Mouse (Mus musculus) myocyte (in vitro differentiated cells): ENCODE measurements at regions not wholly inside any gene's neighbourhood (a gene's known extent, or its start where the extent isn't known, plus 50 kb on each side); places are given as distances from the start of the nearest gene placed in this dataset.
"Not testable (repeated sequence)": the region's sequence is repeated elsewhere in the genome, so short reads cannot be mapped to it uniquely, and the experiment has no call there.

Experiments used
- H3K27me3 ChIP-seq: one replicate; pipeline ENCODE4 v1.6.1; 2011; ENCODE audit not compliant: control insufficient read depth, insufficient read depth, insufficient read length
- H3K36me3 ChIP-seq: one replicate; pipeline ENCODE4 v1.6.1; 2011; ENCODE audit not compliant: control insufficient read depth, insufficient read depth
- H3K4me2 ChIP-seq: one replicate; pipeline ENCODE4 v1.6.1; 2011; ENCODE audit warnings: low read depth, control low read depth
- H3K4me3 ChIP-seq: one replicate; pipeline ENCODE4 v1.5.1; 2011; ENCODE audit warnings: mild to moderate bottlenecking, control low read depth, moderate library complexity
- H3K79me2 ChIP-seq: one replicate; pipeline ENCODE4 v1.6.1; 2011; ENCODE audit not compliant: control insufficient read depth, insufficient read depth
- H3ac ChIP-seq: one replicate; pipeline ENCODE4 v1.6.1; 2011; ENCODE audit not compliant: control insufficient read depth, insufficient read length
- CEBPB ChIP-seq: IDR thresholded peaks from 2 replicates; pipeline ENCODE4 v1.6.1; 2011; ENCODE audit warnings: mild to moderate bottlenecking, moderate library complexity; ENCODE audit not compliant: poor library complexity, insufficient read depth, severe bottlenecking
- E2F4 ChIP-seq: IDR thresholded peaks from one replicate; pipeline ENCODE4 v1.6.1; 2011; ENCODE audit warnings: mild to moderate bottlenecking, control low read depth, moderate library complexity; ENCODE audit not compliant: insufficient read depth
- MAX ChIP-seq: IDR thresholded peaks from one replicate; pipeline ENCODE4 v1.6.1; 2011; ENCODE audit warnings: low read depth, mild to moderate bottlenecking, control low read depth
- MYOD1 ChIP-seq, 3 experiments: IDR thresholded peaks; one replicate each; pipeline ENCODE4 v1.6.1; 2011; ENCODE audit warnings: control low read depth in 2 of 3, low read depth in 2 of 3, mild to moderate bottlenecking in 2 of 3, moderate library complexity in 1 of 3; ENCODE audit not compliant: insufficient read length in 2 of 3, control insufficient read depth in 1 of 3
- MYOG ChIP-seq, 3 experiments: IDR thresholded peaks; one replicate each; pipeline ENCODE4 v1.6.1; 2011; ENCODE audit warnings: control low read depth in 2 of 3, low read depth in 2 of 3, mild to moderate bottlenecking in 2 of 3; ENCODE audit not compliant: insufficient read length in 2 of 3, control insufficient read depth in 1 of 3, insufficient read depth in 1 of 3
- POLR2A ChIP-seq: IDR thresholded peaks from one replicate; pipeline ENCODE4 v1.6.1; 2011; ENCODE audit warnings: low read depth, mild to moderate bottlenecking, control low read depth, moderate library complexity; ENCODE audit not compliant: insufficient read length
- POLR2AphosphoS2 ChIP-seq: IDR thresholded peaks from one replicate; pipeline ENCODE4 v1.6.1; 2011; ENCODE audit warnings: low read depth, control low read depth; ENCODE audit not compliant: insufficient read length
- REST ChIP-seq: IDR thresholded peaks from one replicate; pipeline ENCODE4 v1.6.1; 2011; ENCODE audit warnings: mild to moderate bottlenecking, control low read depth, moderate library complexity; ENCODE audit not compliant: insufficient read depth, insufficient read length
- SRF ChIP-seq: IDR thresholded peaks from one replicate; pipeline ENCODE4 v1.6.1; 2011; ENCODE audit warnings: low read depth; ENCODE audit not compliant: control insufficient read depth, insufficient read length
- TCF12 ChIP-seq: IDR thresholded peaks from one replicate; pipeline ENCODE4 v1.6.1; 2011; ENCODE audit warnings: mild to moderate bottlenecking, control low read depth; ENCODE audit not compliant: poor library complexity, insufficient read depth, severe bottlenecking
- TCF3 ChIP-seq: IDR thresholded peaks from one replicate; pipeline ENCODE4 v1.6.1; 2011; ENCODE audit warnings: low read depth, control low read depth; ENCODE audit not compliant: insufficient read length
- USF1 ChIP-seq: IDR thresholded peaks from one replicate; pipeline ENCODE4 v1.6.1; 2011; ENCODE audit warnings: low read depth, mild to moderate bottlenecking, control low read depth, moderate library complexity

- Histone ChIP-seq H3K79me2 (no peaks in the 10 kb centered on the region), H3K27me3 (no peaks in the 10 kb centered on the region), H3K36me3 (no peaks in the 10 kb centered on the region), H3K4me3 (no peak overlapping the region), H3ac (no peak overlapping the region), H3K4me2 (no peak overlapping the region)
- no peak for TF ChIP-seq POLR2AphosphoS2
- no peak for TF ChIP-seq TCF12
- TF ChIP-seq E2F4, result no peak
- no peak for TF ChIP-seq CEBPB
- TF ChIP-seq REST, result no peak
- no peak for TF ChIP-seq SRF
- no peak for TF ChIP-seq MAX
- TF ChIP-seq POLR2A, result no peak
- no peak for TF ChIP-seq USF1
- no peak for TF ChIP-seq MYOG (IDR thresholded peaks at IDR 0.05; ENCODE audit: control insufficient read depth in 1 of 3, insufficient read depth in 1 of 3, insufficient read length in 2 of 3, low read depth in 2 of 3)
- TF ChIP-seq MYOD1 (IDR thresholded peaks at IDR 0.05; ENCODE audit: control insufficient read depth in 1 of 3, insufficient read length in 2 of 3, low read depth in 2 of 3), result no peak
- no peak for TF ChIP-seq TCF3
These were observed 66.5 kb downstream of the Nabp1 start for GRCm38 (mm10) chr1:51411726-51412125.

GRCm38 (mm10) chr1:51403632-51404031 is 74.6 kb downstream of the Nabp1 start:
- H3K27me3 ChIP-seq, result no peaks in the 10 kb centered on the region

GRCm38 (mm10) chr1:51402533-51402925 is 75.7 kb downstream of the Nabp1 start:
- H3ac ChIP-seq, result no peak overlapping the region
- H3K36me3 ChIP-seq, result no peaks in the 10 kb centered on the region
- H3K4me2 ChIP-seq, result no peak overlapping the region
- TF ChIP-seq TCF12 (no peak), REST (no peak)
- no peaks in the 10 kb centered on the region for H3K27me3 ChIP-seq
- no peaks in the 10 kb centered on the region for H3K79me2 ChIP-seq
- no peak overlapping the region for H3K4me3 ChIP-seq

More at GRCm38 (mm10) chr1:51403632-51404031, 74.6 kb downstream of the Nabp1 start:
- Histone ChIP-seq H3K4me2 (no peak overlapping the region), H3K4me3 (no peak overlapping the region), H3K79me2 (no peaks in the 10 kb centered on the region), H3ac (no peak overlapping the region), H3K36me3 (no peaks in the 10 kb centered on the region)
- no peak for TF ChIP-seq REST
- TF ChIP-seq CEBPB, result no peak
- TF ChIP-seq POLR2A, result no peak
- no peak for TF ChIP-seq MYOD1 (IDR thresholded peaks at IDR 0.05; ENCODE audit: control insufficient read depth in 1 of 3, insufficient read length in 2 of 3, low read depth in 2 of 3)
- TF ChIP-seq TCF12, result no peak
- no peak for TF ChIP-seq POLR2AphosphoS2
- no peak for TF ChIP-seq USF1
- no peak for TF ChIP-seq E2F4
- no peak for TF ChIP-seq TCF3
- TF ChIP-seq MAX, result no peak
- TF ChIP-seq SRF, result no peak
- no peak for TF ChIP-seq MYOG (IDR thresholded peaks at IDR 0.05; ENCODE audit: control insufficient read depth in 1 of 3, insufficient read depth in 1 of 3, insufficient read length in 2 of 3, low read depth in 2 of 3)

GRCm38 (mm10) chr1:51401846-51402532 is 76.2 kb downstream of the Nabp1 start:
- Histone ChIP-seq H3K36me3 (no peaks in the 10 kb centered on the region), H3K4me3 (no peak overlapping the region), H3ac (no peak overlapping the region), H3K27me3 (no peaks in the 10 kb centered on the region), H3K4me2 (peak overlapping the region; percentile 45), H3K79me2 (no peaks in the 10 kb centered on the region)
- no peak for TF ChIP-seq POLR2AphosphoS2
- TF ChIP-seq CEBPB, result peak; percentile 92

GRCm38 (mm10) chr1:51400541-51400940 is 77.7 kb downstream of the Nabp1 start:
- H3K4me2 ChIP-seq, H3K79me2 ChIP-seq, H3K27me3 ChIP-seq, H3K4me3 ChIP-seq, H3K36me3 ChIP-seq, H3ac ChIP-seq: not testable (repeated sequence)

- Histone ChIP-seq H3K79me2 (no peaks in the 10 kb centered on the region), H3K4me3 (no peak overlapping the region), H3K27me3 (no peaks in the 10 kb centered on the region), H3K36me3 (no peaks in the 10 kb centered on the region), H3K4me2 (no peak overlapping the region), H3ac (no peak overlapping the region)
- no peak for TF ChIP-seq REST
- TF ChIP-seq SRF, result peak; percentile 41
- no peak for TF ChIP-seq USF1
- TF ChIP-seq E2F4, result no peak
- no peak for TF ChIP-seq POLR2AphosphoS2
- TF ChIP-seq POLR2A, result no peak
- no peak for TF ChIP-seq TCF12
- no peak for TF ChIP-seq MAX
- TF ChIP-seq MYOD1 (IDR thresholded peaks at IDR 0.05; ENCODE audit: control insufficient read depth in 1 of 3, insufficient read length in 2 of 3, low read depth in 2 of 3), result peak in 2 of 3 experiments; percentile 50 to 56
- no peak for TF ChIP-seq TCF3
- no peak for TF ChIP-seq CEBPB
- no peak for TF ChIP-seq MYOG (IDR thresholded peaks at IDR 0.05; ENCODE audit: control insufficient read depth in 1 of 3, insufficient read depth in 1 of 3, insufficient read length in 2 of 3, low read depth in 2 of 3)
These were observed 91.4 kb downstream of the Nabp1 start for GRCm38 (mm10) chr1:51386874-51387273.
